Comparison of ENCODE assay signal across 9 mouse cellular contexts in genomic region chr10:99393523-99393922, GRCm38 (mm10).
DNase-seq lines count a peak whose midpoint lies in the region; ATAC-seq and TF ChIP-seq lines count a peak whose summit lies in the region.
"Had no signal": no experiment of that assay in that cellular context is flagged by ENCODE, and none has a peak within 500 bp of the region (broad histone marks: within the 10 kb centered on the region; RNA-seq: fewer than 3 reads in every experiment).

No protein-coding gene starts in this region.

- H3K79me2 ChIP-seq in macrophage (ENCODE audit: inconsistent target): no peaks in the 10 kb centered on the region

- no peaks in the 10 kb centered on the region for H3K27me3 ChIP-seq in heart, embryonic 12.5 days (replicated peaks)
- H3K27me3 ChIP-seq in heart, postnatal 0 days (ENCODE audit: control insufficient read depth, insufficient read depth, low read length): no peaks in the 10 kb centered on the region
- no peaks in the 10 kb centered on the region for H3K27me3 ChIP-seq in cerebellum, adult 2 months (ENCODE audit: control insufficient read depth, insufficient read depth, low read length)

- ATAC-seq in heart, embryonic 12.5 days (ENCODE audit: insufficient number of reproducible peaks, low FRiP score): no peak
- ATAC-seq in CD4-positive, CD25-positive, alpha-beta regulatory T cell, adult 4 months: peak; percentile 73
- no peak for ATAC-seq in heart, postnatal 0 days (ENCODE audit: insufficient read depth, low read depth)

- TF ChIP-seq POLR2A in cerebellum, adult 2 months (IDR thresholded peaks at IDR 0.05; ENCODE audit: borderline replicate concordance, insufficient read depth, low read length): no peak

- no peak overlapping the region for H3K27ac ChIP-seq in heart, embryonic 12.5 days (ENCODE audit: poor library complexity, severe bottlenecking)
- no peak overlapping the region for H3K27ac ChIP-seq in heart, postnatal 0 days (ENCODE audit: low read depth)
- peak overlapping the region; percentile 29 for H3K27ac ChIP-seq in macrophage
- H3K27ac ChIP-seq in cerebellum, adult 2 months (ENCODE audit: insufficient read depth, low read length): no peak overlapping the region

- no peak overlapping the region for H3K9ac ChIP-seq in heart, embryonic 12.5 days
- H3K9ac ChIP-seq in heart, postnatal 0 days (replicated peaks; ENCODE audit: low read depth, low read length): no peak overlapping the region

- TF ChIP-seq CTCF in heart, postnatal 0 days (IDR thresholded peaks at IDR 0.05; ENCODE audit: low read depth): no peak
- no peak for TF ChIP-seq CTCF in cerebellum, adult 2 months (IDR thresholded peaks at IDR 0.05; ENCODE audit: borderline replicate concordance, insufficient read depth, low read depth, low read length)

- no peak overlapping the region for H3K4me3 ChIP-seq in heart, embryonic 12.5 days
- H3K4me3 ChIP-seq in heart, postnatal 0 days (ENCODE audit: low read depth, low read length): no peak overlapping the region
- no peak overlapping the region for H3K4me3 ChIP-seq in macrophage (ENCODE audit: inconsistent target)
- H3K4me3 ChIP-seq in cerebellum, adult 2 months (replicated peaks; ENCODE audit: insufficient read depth, low read depth, low read length): no peak overlapping the region

- no peaks in the 10 kb centered on the region for H3K36me3 ChIP-seq in heart, embryonic 12.5 days
- H3K36me3 ChIP-seq in heart, postnatal 0 days (replicated peaks; ENCODE audit: control insufficient read depth, insufficient read depth, low read length): no peaks in the 10 kb centered on the region
- H3K36me3 ChIP-seq in macrophage (ENCODE audit: inconsistent target): no peaks in the 10 kb centered on the region

- WGBS in heart, embryonic 12.5 days: 35% methylated on average over 8 of the region's 8 CpGs
- WGBS in heart, postnatal 0 days: 14% methylated on average over 8 of the region's 8 CpGs
- 20% methylated on average over 8 of the region's 8 CpGs for WGBS in macrophage (ENCODE audit: missing documents)
- WGBS in cerebellum, adult 2 months: 77% methylated on average over 8 of the region's 8 CpGs

- no peak for DNase-seq in heart, adult 11 months
- DNase-seq in heart, postnatal 0 days (ENCODE audit: low spot score): no peak
- no peak for DNase-seq in yolk sac, embryonic 10.5 days (ENCODE audit: low spot score)
- no peak for DNase-seq in cerebellum, adult 2 months
- no peak for DNase-seq in lung, postnatal 36 days
- DNase-seq: gastrocnemius, postnatal 25 days had no signal

- 0 out of 2 replicates have a peak, but pooled peaks cover 3% of the 10 kb centered on the region for H3K4me1 ChIP-seq in heart, embryonic 12.5 days (replicated peaks)
- H3K4me1 ChIP-seq in heart, postnatal 0 days (ENCODE audit: control insufficient read depth, insufficient read depth): peaks cover 5% of the 10 kb centered on the region; the same call in 1 of the 2 replicates
- no peaks in the 10 kb centered on the region for H3K4me1 ChIP-seq in cerebellum, adult 2 months (ENCODE audit: control insufficient read depth, insufficient read depth, low read length)

- H3K9me3 ChIP-seq in heart, embryonic 12.5 days (replicated peaks): 0 out of 2 replicates have a peak, but pooled peaks cover 4% of the 10 kb centered on the region
- no peaks in the 10 kb centered on the region for H3K9me3 ChIP-seq in heart, postnatal 0 days (replicated peaks; ENCODE audit: control insufficient read depth, low read length)

- H3K4me2 ChIP-seq in heart, embryonic 12.5 days: peak overlapping the region; percentile 36
- H3K4me2 ChIP-seq in heart, postnatal 0 days (ENCODE audit: low read depth, low read length): 0 out of 2 replicates have a peak overlapping the region, but pooled peaks have one; percentile 9

- no peak for TF ChIP-seq EP300 in heart, postnatal 0 days (IDR thresholded peaks at IDR 0.05; ENCODE audit: low read depth)
